Mouse (Mus musculus) gastrocnemius, adult 2 months (tissue): Measurements from ENCODE around the gene Gm10160. TPM values are rescaled to one million over a fixed set of nuclear protein-coding genes. Genes with fewer than 3 reads are reported as not detected.
A peak's percentile ranks its signal among the peaks of the same experiment; 100 is the strongest.
"Not testable (repeated sequence)": the region's sequence is repeated elsewhere in the genome, so short reads cannot be mapped to it uniquely, and the experiment has no call there.

Source experiments
- DNase-seq: peaks from one replicate; pipeline ENCODE4 v3.0.0; 2022
- H3K27ac ChIP-seq: fragments of 200-600 bp; 2 replicates; pipeline ENCODE4 v1.8.1; 2022; ENCODE audit warnings: mild to moderate bottlenecking
- H3K4me3 ChIP-seq: fragments of 200-600 bp; 2 replicates; pipeline ENCODE4 v1.8.1; 2022; ENCODE audit warnings: mild to moderate bottlenecking, moderate library complexity
- CTCF ChIP-seq: fragments of 200-600 bp; IDR thresholded peaks from 2 replicates; pipeline ENCODE4 v1.8.1; 2022; ENCODE audit warnings: antibody characterized with exemption, mild to moderate bottlenecking, moderate library complexity
- intact Hi-C: fragments of 180-260 bp; cut with DNase I; formaldehyde crosslinking; loops from one replicate; pipeline ENCODE4 v1.15.1; 2025
- total RNA-seq, 2 experiments: library from RNA; stranded (reverse); gene quantifications; 2 replicates each; pipeline ENCODE4 v1.2.3; 2021

Gm10160 gene
- total RNA-seq, 2 experiments from 2014 or later: not detected

- Histone ChIP-seq H3K4me3 (peak overlapping the region; percentile 2; the same call in 1 of the 2 replicates), H3K27ac (peak overlapping the region; percentile 93)
- intact Hi-C loops: no loop called here
- TF ChIP-seq CTCF: no peak
- DNase-seq: peak; percentile 57
Measured at GRCm38 (mm10) chr7:81840661-81841181, 14.9 kb downstream of the Gm10160 start.

- peak overlapping the region; percentile 93 for H3K27ac ChIP-seq
- intact Hi-C loops: loop anchor here (2.0 kb wide), 1 partner anchor 33 kb away; no protein-coding TSS in a partner anchor
- TF ChIP-seq CTCF: no peak
- no peak overlapping the region for H3K4me3 ChIP-seq
- no peak for DNase-seq
Measured at GRCm38 (mm10) chr7:81839746-81840145, 15.8 kb downstream of the Gm10160 start.

- H3K27ac ChIP-seq, H3K4me3 ChIP-seq, DNase-seq: not testable (repeated sequence)
- intact Hi-C loops: loop anchor here (2.0 kb wide), 1 partner anchor 31 kb away; no protein-coding TSS in a partner anchor
Measured at GRCm38 (mm10) chr7:81837771-81838170, 17.8 kb downstream of the Gm10160 start.

- intact Hi-C loops: no loop called here
- H3K27ac ChIP-seq: no peak overlapping the region
- no peak for DNase-seq
- no peak for TF ChIP-seq CTCF
- no peak overlapping the region for H3K4me3 ChIP-seq
Measured at GRCm38 (mm10) chr7:81835430-81835829, 20.2 kb downstream of the Gm10160 start.

GRCm38 (mm10) chr7:81834847-81835246 is 20.7 kb downstream of the Gm10160 start:
- no peak overlapping the region for H3K4me3 ChIP-seq
- peak; percentile 9; the same call in 1 of the 2 replicates for TF ChIP-seq CTCF
- intact Hi-C loops: no loop called here
- DNase-seq: no peak
- no peak overlapping the region for H3K27ac ChIP-seq

- DNase-seq: peak; percentile 94
- TF ChIP-seq CTCF: no peak
- intact Hi-C loops: no loop called here
- H3K4me3 ChIP-seq: peak within 1 kb of the TSS; percentile 94
- H3K27ac ChIP-seq: peak within 1 kb of the TSS; percentile 95
Measured at GRCm38 (mm10) chr7:81829379-81829894, 26.2 kb downstream of the Gm10160 start, which contains the start of gene Btbd1. Btbd1 (minus strand) TSS chr7:81829431.

GRCm38 (mm10) chr7:81828681-81829378 is 26.8 kb downstream of the Gm10160 start:
- intact Hi-C loops: loop anchor here (1.0 kb wide), 1 partner anchor 39 kb away; no protein-coding TSS in a partner anchor

GRCm38 (mm10) chr7:81827806-81828667 is 27.6 kb downstream of the Gm10160 start:
- no peak for TF ChIP-seq CTCF
- peak overlapping the region; percentile 94 for H3K4me3 ChIP-seq
- DNase-seq: no peak
- intact Hi-C loops: loop anchor here (1.0 kb wide), 1 partner anchor 38 kb away; no protein-coding TSS in a partner anchor
- peak overlapping the region; percentile 95 for H3K27ac ChIP-seq

More at GRCm38 (mm10) chr7:81828681-81829378, 26.8 kb downstream of the Gm10160 start:
- peak; percentile 77 for DNase-seq
- H3K4me3 ChIP-seq: peak overlapping the region; percentile 94
- no peak for TF ChIP-seq CTCF
- H3K27ac ChIP-seq: peak overlapping the region; percentile 95

GRCm38 (mm10) chr7:81825381-81825780 is 30.2 kb downstream of the Gm10160 start:
- intact Hi-C loops: no loop called here

GRCm38 (mm10) chr7:81824906-81825305 is 30.7 kb downstream of the Gm10160 start:
- H3K27ac ChIP-seq: peak overlapping the region; percentile 31; the same call in 1 of the 2 replicates
- TF ChIP-seq CTCF: no peak
- intact Hi-C loops: no loop called here
- DNase-seq: no peak
- H3K4me3 ChIP-seq: no peak overlapping the region

More at GRCm38 (mm10) chr7:81825381-81825780, 30.2 kb downstream of the Gm10160 start:
- TF ChIP-seq CTCF: no peak
- Histone ChIP-seq H3K4me3 (peak overlapping the region; percentile 13), H3K27ac (peak overlapping the region; percentile 59; the same call in 1 of the 2 replicates)
- DNase-seq: no peak

GRCm38 (mm10) chr7:81806067-81806466 is 49.5 kb downstream of the Gm10160 start:
- intact Hi-C loops: loop anchor here (2.0 kb wide), 1 partner anchor 33 kb away; no protein-coding TSS in a partner anchor
- no peak overlapping the region for H3K27ac ChIP-seq

More at GRCm38 (mm10) chr7:81806067-81806466, 49.5 kb downstream of the Gm10160 start:
- no peak overlapping the region for H3K4me3 ChIP-seq
- no peak for TF ChIP-seq CTCF
- DNase-seq: no peak

Other genes with a start within 250 kb of the Gm10160 start
- gene Homer2, start 148.3 kb downstream of the Gm10160 start, total RNA-seq: 100 to 1,000 TPM in 1 of 2 experiments, 10 to 100 TPM in 1; 39.9 to 102 TPM
- gene Ramac, start 92.9 kb downstream of the Gm10160 start, total RNA-seq: 10 to 100 TPM; 23.8 to 24.8 TPM
- gene 3110040N11Rik, start 66.3 kb downstream of the Gm10160 start, total RNA-seq: 10 to 100 TPM; 17.3 to 23.7 TPM
- 100 to 1,000 TPM; 145 to 194 TPM for gene Btbd1, start 26.4 kb downstream of the Gm10160 start, total RNA-seq
- gene Tm6sf1, start 3.2 kb upstream of the Gm10160 start, total RNA-seq: 10 to 100 TPM in 1 of 2 experiments, 1 to 10 TPM in 1; 5.8 to 13.1 TPM
- 1 to 10 TPM; 1.3 to 2.6 TPM for gene Hdgfl3, start 78.7 kb upstream of the Gm10160 start, total RNA-seq
- gene Bnc1, start 136.5 kb upstream of the Gm10160 start, total RNA-seq: not detected